Mouse (Mus musculus) forebrain, embryonic 15.5 days (tissue): ENCODE results near the gene Slc10a2. TPM values are rescaled to one million over a fixed set of nuclear protein-coding genes. Genes with fewer than 3 reads are reported as not detected.
"Not testable (repeated sequence)": the region's sequence is repeated elsewhere in the genome, so short reads cannot be mapped to it uniquely, and the experiment has no call there.

Experiments used
- ATAC-seq: fragments of 200-750 bp; cut with Nextera tagmentation; replicated peaks from 2 replicates; pipeline ENCODE4 v1.8.0; 2017; ENCODE audit warnings: mild to moderate bottlenecking, moderate TSS enrichment, moderate library complexity
- H3K27ac ChIP-seq: fragments of 300-500 bp; sonication (generic); replicated peaks from 2 replicates; pipeline ENCODE4 v1.5.1; 2015; ENCODE audit warnings: mild to moderate bottlenecking, inconsistent platforms
- H3K27me3 ChIP-seq: fragments of 300-500 bp; sonication (generic); 2 replicates; pipeline ENCODE4 v1.6.1; 2015; ENCODE audit warnings: inconsistent platforms
- H3K36me3 ChIP-seq: fragments of 300-500 bp; sonication (generic); 2 replicates; pipeline ENCODE4 v1.6.1; 2015; ENCODE audit warnings: mild to moderate bottlenecking, inconsistent platforms
- H3K4me1 ChIP-seq: fragments of 300-500 bp; sonication (generic); 2 replicates; pipeline ENCODE4 v1.6.1; 2015; ENCODE audit warnings: inconsistent platforms
- H3K4me2 ChIP-seq: fragments of 300-500 bp; sonication (generic); replicated peaks from 2 replicates; pipeline ENCODE4 v1.6.1; 2015; ENCODE audit warnings: mild to moderate bottlenecking, inconsistent platforms
- H3K4me3 ChIP-seq: fragments of 300-500 bp; sonication (generic); 2 replicates; pipeline ENCODE4 v1.5.1; 2015; ENCODE audit warnings: mild to moderate bottlenecking, inconsistent platforms
- H3K9ac ChIP-seq: fragments of 300-500 bp; sonication (generic); replicated peaks from 2 replicates; pipeline ENCODE4 v1.6.1; 2015; ENCODE audit warnings: mild to moderate bottlenecking, inconsistent platforms
- H3K9me3 ChIP-seq: fragments of 300-500 bp; sonication (generic); 2 replicates; pipeline ENCODE4 v1.6.1; 2016; ENCODE audit warnings: inconsistent platforms
- WGBS: fragments of 180-500 bp; shearing (Covaris S2); methylation state at CpG from one replicate; pipeline ENCODE4 v1.1.7; 2015; ENCODE audit warnings: mixed read lengths; 5-methylcytosine and 5-hydroxymethylcytosine counted together
- polyA plus RNA-seq: library from polyadenylated mRNA; unstranded; fragments of >200 nt; fragmentation: Nextera tagmentation; extraction: Ambion mirVana; gene quantifications from 2 replicates; pipeline ENCODE4 v1.2.1, GENCODE M21; 2015

Gene Slc10a2
- polyA plus RNA-seq = not detected in 2 replicates

GRCm38 (mm10) chr8:5105186-5105585 is at the start of gene Slc10a2:
TSS of gene Slc10a2 (minus strand) at chr8:5105351.
- H3K4me2 ChIP-seq = no peak within 1 kb of the TSS
- H3K4me3 ChIP-seq = no peak within 1 kb of the TSS
- H3K36me3 ChIP-seq = no peaks in the 10 kb centered on the region
- no peak within 1 kb of the TSS for H3K9ac ChIP-seq
- no peak for ATAC-seq
- no peaks in the 10 kb centered on the region for H3K9me3 ChIP-seq
- no peaks in the 10 kb centered on the region for H3K27me3 ChIP-seq
- H3K27ac ChIP-seq = no peak within 1 kb of the TSS
- WGBS = 64% methylated on average over 5 of the region's 5 CpGs
- H3K4me1 ChIP-seq = no peaks in the 10 kb centered on the region

DNA sequence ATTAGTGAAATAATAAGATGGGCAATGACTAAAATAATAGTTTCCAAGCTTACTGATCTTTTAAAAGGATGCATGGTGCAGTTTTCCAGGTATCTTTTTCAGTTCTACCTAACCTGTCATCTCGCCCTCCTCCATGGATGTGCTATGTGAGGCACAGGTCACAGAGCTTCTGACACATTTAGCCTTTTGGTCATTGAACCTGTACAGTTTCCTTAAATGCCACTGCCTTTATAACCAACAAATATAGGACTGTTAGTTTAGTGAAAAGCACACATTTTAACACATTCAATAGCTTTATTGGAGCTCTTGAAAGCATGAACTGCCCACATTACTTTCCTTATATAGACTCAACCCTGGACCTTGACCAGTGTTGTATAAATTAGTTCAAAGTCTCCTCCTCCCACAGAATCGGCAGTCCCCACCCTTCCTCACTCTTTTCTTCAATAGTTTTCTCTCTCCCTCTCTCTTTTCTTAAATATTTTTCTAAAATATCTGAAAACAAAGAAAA is 24.2 kb upstream of the Slc10a2 start:
- no peak for ATAC-seq
- no peak overlapping the region for H3K4me3 ChIP-seq
- H3K27me3 ChIP-seq = no peaks in the 10 kb centered on the region
- no peaks in the 10 kb centered on the region for H3K4me1 ChIP-seq
- no peak overlapping the region for H3K27ac ChIP-seq
- H3K9me3 ChIP-seq = no peaks in the 10 kb centered on the region
- WGBS = 69% methylated on average over 2 of the region's 2 CpGs
- H3K36me3 ChIP-seq = no peaks in the 10 kb centered on the region
- no peak overlapping the region for H3K4me2 ChIP-seq
- H3K9ac ChIP-seq = no peak overlapping the region

- Histone ChIP-seq H3K27ac (no peak overlapping the region), H3K4me3 (no peak overlapping the region), H3K36me3 (no peaks in the 10 kb centered on the region), H3K4me2 (no peak overlapping the region), H3K9ac (no peak overlapping the region), H3K4me1 (no peaks in the 10 kb centered on the region), H3K9me3 (no peaks in the 10 kb centered on the region), H3K27me3 (no peaks in the 10 kb centered on the region)
- WGBS = 65% methylated on average over 5 of the region's 5 CpGs
- no peak for ATAC-seq
Measured at GRCm38 (mm10) chr8:5106855-5107254, 1.7 kb upstream of the Slc10a2 start.

GRCm38 (mm10) chr8:5095392-5095791 is 9.8 kb downstream of the Slc10a2 start:
- ATAC-seq = no peak
- Histone ChIP-seq H3K27ac (no peak overlapping the region), H3K36me3 (no peaks in the 10 kb centered on the region), H3K4me2 (no peak overlapping the region), H3K9ac (no peak overlapping the region), H3K4me1 (no peaks in the 10 kb centered on the region), H3K27me3 (no peaks in the 10 kb centered on the region), H3K9me3 (no peaks in the 10 kb centered on the region), H3K4me3 (no peak overlapping the region)
- WGBS = 86% methylated on average over 4 of the region's 4 CpGs

DNA sequence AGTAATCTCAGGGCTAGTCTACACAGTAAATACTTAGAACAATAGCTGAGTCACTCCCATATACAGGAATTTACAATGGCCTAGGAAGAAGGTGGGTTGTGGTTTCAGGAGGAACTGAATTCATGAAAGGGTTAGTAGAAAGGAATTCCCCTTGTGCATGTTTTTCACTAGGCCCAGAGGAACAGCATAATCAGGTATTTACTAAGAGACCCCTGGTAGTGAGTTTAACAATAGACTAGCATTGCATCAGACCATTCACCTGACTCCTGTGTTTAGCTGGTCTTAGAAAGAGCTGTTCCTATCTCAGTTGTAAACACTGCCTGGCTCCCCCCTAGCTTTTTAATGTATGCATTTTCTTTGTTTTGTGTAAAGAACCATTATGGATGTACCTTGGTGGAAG is 11.2 kb downstream of the Slc10a2 start:
- not testable (repeated sequence) for H3K27ac ChIP-seq, H3K9me3 ChIP-seq, H3K4me3 ChIP-seq, ATAC-seq, H3K27me3 ChIP-seq, H3K36me3 ChIP-seq, H3K4me2 ChIP-seq, H3K4me1 ChIP-seq, H3K9ac ChIP-seq

DNA sequence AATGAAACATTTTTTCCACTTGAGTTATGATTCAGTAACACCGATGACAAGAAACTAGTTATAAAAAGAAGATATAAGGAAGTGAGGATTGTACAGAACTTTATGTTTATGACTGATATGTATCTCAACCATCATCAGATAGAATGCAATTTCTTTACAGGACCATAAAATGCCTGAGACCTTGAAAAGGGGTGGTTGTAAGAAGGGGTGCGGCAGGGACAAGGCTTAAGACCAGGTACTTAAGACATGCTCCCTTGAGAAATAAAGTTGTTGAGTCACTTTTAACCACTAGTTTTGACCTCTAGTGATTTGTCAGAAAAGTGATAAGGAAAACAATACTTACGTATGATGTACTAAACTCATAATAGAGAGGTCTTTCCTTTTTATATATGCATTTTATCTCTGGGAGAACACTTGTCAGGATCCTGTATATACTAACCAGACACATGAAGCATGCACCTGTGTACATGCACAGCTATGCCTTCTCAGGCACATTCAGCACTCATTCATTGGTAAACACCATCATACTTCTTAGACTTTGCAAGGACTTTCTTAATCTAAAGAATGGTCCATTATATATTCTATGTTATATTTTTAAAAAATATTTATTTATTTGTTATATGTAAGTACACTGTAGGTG is 31.4 kb downstream of the Slc10a2 start:
- Histone ChIP-seq H3K36me3 (no peaks in the 10 kb centered on the region), H3K27me3 (no peaks in the 10 kb centered on the region), H3K4me3 (no peak overlapping the region), H3K9ac (no peak overlapping the region), H3K4me2 (no peak overlapping the region), H3K27ac (no peak overlapping the region), H3K4me1 (no peaks in the 10 kb centered on the region), H3K9me3 (no peaks in the 10 kb centered on the region)
- 92% methylated on average over 3 of the region's 3 CpGs for WGBS
- ATAC-seq = no peak

GRCm38 (mm10) chr8:5058888-5059287 is 46.3 kb downstream of the Slc10a2 start:
- Histone ChIP-seq H3K4me1 (no peaks in the 10 kb centered on the region), H3K9ac (no peak overlapping the region), H3K4me3 (no peak overlapping the region), H3K27ac (no peak overlapping the region), H3K9me3 (no peaks in the 10 kb centered on the region), H3K4me2 (no peak overlapping the region), H3K27me3 (no peaks in the 10 kb centered on the region), H3K36me3 (no peaks in the 10 kb centered on the region)
- 76% methylated on average over 1 of the region's 1 CpGs for WGBS
- no peak for ATAC-seq

- not testable (repeated sequence) for H3K4me3 ChIP-seq, H3K9me3 ChIP-seq, H3K27ac ChIP-seq, H3K27me3 ChIP-seq, H3K4me2 ChIP-seq, H3K36me3 ChIP-seq, H3K9ac ChIP-seq, H3K4me1 ChIP-seq, ATAC-seq
- 83% methylated on average over 6 of the region's 6 CpGs for WGBS
Measured at GRCm38 (mm10) chr8:5044361-5044900, 60.7 kb downstream of the Slc10a2 start.

DNA sequence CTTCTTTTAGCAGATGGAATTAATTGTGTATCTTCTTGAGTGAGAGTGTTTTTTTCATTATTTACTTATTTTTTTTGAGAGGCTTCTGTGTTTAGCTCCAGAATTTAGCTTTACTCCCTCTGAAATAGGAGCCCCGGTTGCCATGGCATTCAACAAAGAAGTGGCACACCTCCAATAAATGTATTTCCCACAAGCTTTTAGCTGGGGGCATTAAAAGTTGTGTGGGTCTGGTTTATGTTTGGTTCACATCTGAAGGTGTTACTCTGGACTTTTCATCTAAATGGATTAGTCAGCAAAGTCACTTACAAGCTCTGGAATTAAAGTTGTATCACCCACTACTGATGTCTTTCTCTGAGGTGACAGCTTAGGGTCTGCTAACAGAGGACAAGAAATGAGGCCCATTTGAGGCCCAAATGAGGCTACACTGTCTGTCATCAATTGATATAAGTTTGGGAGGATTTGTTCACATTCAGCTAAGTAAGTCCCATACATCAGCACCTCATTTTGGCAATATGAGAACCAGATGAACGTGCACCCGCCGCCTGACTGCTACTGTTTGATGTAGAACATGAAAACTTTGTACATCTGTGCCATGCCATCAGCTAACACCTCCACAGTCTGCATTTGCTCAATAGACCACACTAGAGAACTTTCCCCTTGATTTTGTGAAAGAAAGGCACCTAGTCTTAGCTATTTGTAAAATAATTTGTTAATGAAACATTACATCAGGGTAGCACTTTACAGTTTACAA is 66.2 kb downstream of the Slc10a2 start:
- H3K27me3 ChIP-seq = no peaks in the 10 kb centered on the region
- no peaks in the 10 kb centered on the region for H3K4me1 ChIP-seq
- no peak for ATAC-seq
- no peak overlapping the region for H3K4me3 ChIP-seq
- H3K9me3 ChIP-seq = no peaks in the 10 kb centered on the region
- no peak overlapping the region for H3K4me2 ChIP-seq
- no peak overlapping the region for H3K27ac ChIP-seq
- 95% methylated on average over 4 of the region's 4 CpGs for WGBS
- H3K9ac ChIP-seq = no peak overlapping the region
- no peaks in the 10 kb centered on the region for H3K36me3 ChIP-seq
